Mouse (Mus musculus) urinary bladder, adult 2 months (tissue): ENCODE measurements around the gene Gnpnat1. TPM values are rescaled to one million over a fixed set of nuclear protein-coding genes. Genes with fewer than 3 reads are reported as not detected.

Experiments
- DNase-seq: peaks from one replicate; pipeline ENCODE4 v3.0.0; 2022; ENCODE audit warnings: low spot score
- polyA plus RNA-seq: library from polyadenylated mRNA; depleted of rRNA; stranded (reverse); fragments of >200 nt; gene quantifications from 2 replicates; pipeline ENCODE4 v1.2.3, GENCODE M21; 2012; rRNA removed

Gnpnat1 gene
- polyA plus RNA-seq, 1 experiment = 15.8 TPM

- no peak for DNase-seq
Measured at GRCm38 (mm10) chr14:45399836-45400235, 4.9 kb downstream of the Gnpnat1 start.

DNA sequence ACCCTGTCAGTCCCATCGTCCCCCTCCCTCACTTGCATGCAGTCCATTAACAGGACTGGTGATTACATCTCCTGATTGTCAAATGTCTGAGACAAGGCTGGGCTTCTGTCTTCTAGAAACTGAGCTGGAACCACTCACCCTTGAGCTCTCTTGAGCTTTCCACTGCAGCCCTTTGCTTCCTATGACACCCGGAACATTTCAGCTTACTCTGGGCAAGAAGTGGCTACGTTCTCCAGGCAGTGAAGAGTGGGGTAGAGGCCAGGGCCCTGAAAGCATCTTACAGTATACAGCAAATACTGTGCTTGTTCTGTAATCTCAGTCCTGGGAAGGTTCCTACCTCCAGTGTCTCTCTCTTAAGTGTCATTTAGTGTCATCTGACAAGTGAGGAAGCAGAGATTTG is 15.5 kb downstream of the Gnpnat1 start:
- DNase-seq = no peak

DNA sequence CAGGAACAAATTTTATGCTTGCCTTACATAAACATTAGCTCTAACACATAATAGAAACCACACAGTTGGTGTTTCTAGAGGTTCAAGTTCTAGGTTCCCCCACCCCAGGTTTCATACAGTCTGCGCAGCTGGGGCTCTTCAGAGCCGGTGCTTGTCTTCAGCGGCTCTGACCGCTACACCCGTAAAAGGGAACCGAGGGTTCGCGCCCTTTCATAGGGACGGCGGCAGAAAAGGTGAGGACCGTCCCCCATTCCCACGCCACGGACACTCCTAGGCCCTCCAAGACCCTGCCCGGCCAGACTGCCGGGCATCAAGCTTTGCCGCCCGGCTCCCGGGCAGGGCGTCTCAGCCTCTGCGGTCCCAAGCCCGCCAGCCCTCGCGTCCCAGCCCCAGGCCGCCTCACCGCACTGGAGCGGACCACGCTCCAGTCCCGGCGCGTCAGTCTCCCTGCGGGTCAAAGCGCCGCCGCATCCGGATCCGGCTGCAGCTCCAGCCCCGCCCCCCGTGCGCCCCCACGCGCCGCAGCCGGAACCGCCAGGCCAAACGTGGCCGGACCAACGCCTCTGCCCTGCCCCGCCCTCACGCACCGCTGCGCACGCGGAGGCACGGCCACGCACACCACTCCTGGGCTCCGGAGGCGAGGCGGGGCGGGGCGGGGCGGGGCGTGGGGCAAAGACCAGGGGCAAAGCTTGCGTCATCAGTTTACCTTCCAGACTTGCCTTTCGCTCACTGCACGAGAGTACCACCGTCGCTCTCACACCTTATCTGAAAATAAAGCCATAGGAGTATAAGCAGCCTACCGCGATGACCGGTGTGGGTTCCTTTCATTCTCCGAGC is 16.1 kb downstream of the Gnpnat1 start:
- peak; percentile 91 for DNase-seq

DNA sequence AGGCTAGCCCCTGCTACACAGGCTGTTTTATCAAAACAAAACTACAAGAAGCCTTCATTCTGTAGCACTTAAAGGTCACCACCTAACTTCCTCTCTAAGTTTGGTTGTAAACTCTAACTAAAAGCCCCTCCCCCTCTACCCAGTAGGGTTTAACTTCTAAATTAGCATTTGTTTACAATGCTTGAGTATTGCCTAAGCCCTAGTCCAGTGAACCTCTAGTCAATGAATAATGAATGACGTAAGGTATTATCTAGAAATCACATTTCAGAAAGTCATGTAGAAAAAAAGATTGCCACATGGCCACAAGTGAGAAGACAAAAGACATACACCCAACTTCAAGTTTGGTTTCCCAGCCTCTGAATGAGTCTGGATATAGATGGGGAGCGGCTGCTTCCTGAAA is 17.2 kb downstream of the Gnpnat1 start:
- no peak for DNase-seq

DNA sequence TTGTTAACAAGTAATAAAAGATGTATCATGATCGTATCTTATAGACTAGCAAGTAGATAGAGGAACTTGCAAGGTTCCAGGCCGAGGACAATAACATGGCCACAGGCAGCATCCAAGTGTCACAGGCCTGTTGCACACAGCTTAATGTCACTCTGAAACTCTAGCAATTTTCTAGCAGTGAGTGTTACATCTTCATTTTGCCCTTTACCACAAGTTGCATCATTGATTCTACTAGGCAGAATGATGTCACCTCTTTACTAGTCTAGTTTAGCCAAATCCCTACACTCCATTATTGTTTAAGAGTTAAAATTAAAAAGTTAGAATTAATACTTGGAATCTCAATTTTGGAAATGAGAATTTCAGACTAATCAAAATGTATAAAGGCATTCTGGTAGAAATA is 19.1 kb downstream of the Gnpnat1 start:
- DNase-seq = no peak

- no peak for DNase-seq
Measured at GRCm38 (mm10) chr14:45382912-45383311, 21.8 kb downstream of the Gnpnat1 start.

- no peak for DNase-seq
Measured at GRCm38 (mm10) chr14:45380756-45381155, 24.0 kb downstream of the Gnpnat1 start.

DNA sequence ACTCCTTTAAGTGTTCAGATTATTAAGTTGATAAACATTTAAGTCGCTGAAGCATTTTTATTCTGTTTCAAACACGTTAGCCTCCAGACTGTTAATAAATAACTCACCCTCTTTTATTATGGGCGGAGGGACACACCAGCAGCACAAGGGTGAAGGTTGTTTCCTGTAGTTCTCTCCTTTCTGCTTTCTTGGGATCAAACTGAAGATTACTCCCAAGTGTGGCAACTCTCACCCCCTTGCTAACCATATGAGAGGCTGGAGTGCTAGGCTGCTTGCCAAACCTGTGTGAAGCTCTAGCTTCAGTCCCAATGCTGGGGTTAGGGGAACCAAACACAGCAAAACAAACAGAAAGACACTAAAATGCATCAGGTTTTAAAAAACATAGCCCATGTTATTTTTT is 25.9 kb downstream of the Gnpnat1 start:
- DNase-seq = no peak

DNA sequence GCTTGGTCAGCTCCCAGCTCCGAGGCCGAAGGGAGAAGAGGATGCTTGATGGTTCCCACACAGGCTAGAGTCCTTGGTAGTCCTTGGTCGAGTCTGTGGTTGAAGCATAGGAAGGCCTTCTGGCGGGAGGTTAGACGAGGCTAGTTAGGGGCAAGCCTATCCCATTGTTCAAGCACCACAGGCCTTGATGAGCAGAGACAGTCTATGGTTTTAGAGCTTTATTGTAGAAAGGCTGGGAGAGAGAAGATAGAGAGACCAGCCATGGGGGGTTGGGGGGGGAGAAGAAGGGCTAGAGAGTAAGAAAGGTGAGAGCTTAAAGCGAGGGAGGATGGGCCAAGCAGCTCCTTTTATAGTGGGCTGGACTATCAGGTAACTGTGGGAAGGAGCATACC is 39.5 kb downstream of the Gnpnat1 start:
- DNase-seq = no peak

- no peak for DNase-seq
Measured at GRCm38 (mm10) chr14:45364211-45365195, 40.2 kb downstream of the Gnpnat1 start.

GRCm38 (mm10) chr14:45350931-45351859 is 53.5 kb downstream of the Gnpnat1 start, which contains the start of gene Styx:
Styx (plus strand) TSS chr14:45351093.
- peak; percentile 92 for DNase-seq

DNA sequence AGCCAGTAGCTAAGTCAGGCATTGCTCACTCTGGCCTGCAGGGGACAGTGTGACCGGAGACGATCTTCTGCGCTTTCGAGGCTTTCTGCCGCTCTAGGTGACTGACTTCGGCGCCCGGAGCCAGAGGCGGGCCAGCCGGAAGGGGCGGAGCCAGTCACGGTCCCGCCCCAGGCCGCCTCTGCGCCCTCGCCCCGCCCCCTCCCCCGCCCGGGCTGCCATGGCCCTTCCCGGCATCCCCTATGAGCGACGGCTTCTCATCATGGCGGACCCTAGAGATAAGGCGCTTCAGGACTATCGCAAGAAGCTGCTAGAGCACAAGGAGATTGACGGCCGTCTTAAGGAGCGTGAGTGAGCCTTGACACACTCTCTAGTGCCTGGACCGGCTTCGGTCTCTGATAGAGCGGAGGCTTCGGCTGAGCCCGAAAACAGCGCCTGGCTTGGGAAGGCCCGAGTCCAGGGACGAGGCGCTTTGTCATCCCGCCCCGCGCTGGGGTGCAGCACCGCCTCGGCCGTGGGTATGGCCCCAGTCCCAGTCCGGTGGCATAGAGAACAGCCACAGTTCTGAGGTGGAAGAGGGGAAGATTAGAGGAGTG is 75.0 kb downstream of the Gnpnat1 start, which contains the start of gene Psmc6:
Gene Psmc6 (plus strand): TSS at position 200 of the 593 bp plus-strand sequence.
- DNase-seq = peak; percentile 84

DNA sequence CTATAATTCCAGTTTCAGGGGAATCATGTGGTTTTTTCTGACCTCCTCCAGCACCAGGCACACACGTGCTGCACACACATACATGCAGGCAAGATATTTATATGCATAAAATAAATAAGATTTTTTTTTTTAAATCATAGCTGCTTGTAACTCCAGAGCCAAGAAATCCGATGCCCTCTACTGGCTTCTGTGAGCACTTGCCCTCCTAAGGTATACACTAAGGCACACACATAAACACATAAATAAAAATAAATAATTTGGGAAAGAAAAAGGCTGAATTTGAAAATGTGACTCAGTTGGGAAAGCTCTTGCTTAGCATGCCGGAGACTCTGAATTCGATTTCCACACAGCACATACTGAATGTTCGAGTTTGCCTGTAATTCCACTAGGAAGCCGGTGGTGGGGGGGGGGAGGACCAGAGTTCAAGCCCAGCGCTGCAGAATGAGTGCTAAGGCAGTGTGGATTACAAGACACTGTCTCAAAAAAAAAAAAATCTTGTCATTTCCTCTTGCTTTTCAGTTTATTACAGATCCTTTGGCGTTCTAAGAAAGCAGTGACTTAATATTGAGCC is 75.6 kb downstream of the Gnpnat1 start:
- DNase-seq = no peak

DNA sequence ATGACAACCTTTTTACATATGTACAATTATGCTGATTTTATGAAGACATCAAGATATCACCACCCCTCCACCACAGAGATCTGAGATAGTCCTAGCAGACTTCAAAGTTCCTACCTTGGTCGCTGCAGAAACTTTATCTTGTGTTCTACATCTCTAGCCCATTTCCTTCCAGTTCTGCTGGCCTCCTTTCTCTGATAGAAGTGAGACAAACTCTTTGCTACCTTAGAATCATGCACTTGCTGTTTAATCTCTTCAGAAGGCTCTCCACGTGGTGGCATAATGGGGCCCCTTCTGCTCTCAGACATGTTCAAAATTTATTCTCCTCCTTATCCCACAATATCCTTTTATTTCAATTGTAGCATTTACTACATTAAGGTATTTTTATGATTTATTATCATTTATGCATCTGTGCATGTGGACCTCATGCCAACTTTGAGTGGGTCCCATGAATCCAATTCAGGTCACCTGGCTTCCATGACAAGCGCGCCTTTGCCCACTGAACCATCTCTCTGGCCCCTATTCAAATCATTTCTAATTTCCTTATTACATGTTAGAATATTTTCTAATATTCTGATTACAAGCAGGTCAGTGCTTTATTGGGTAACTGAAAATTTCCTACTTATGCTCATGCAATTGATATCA is 76.5 kb downstream of the Gnpnat1 start:
- DNase-seq = no peak

Other genes with a start within 250 kb of the Gnpnat1 start
- gene Gpr137c, start 185.2 kb downstream of the Gnpnat1 start, polyA plus RNA-seq = 1.8 and 1.9 TPM in 2 replicates
- 18.6 and 20.7 TPM in 2 replicates for gene Txndc16, start 184.6 kb downstream of the Gnpnat1 start, polyA plus RNA-seq
- gene Ero1l, start 86.1 kb downstream of the Gnpnat1 start, polyA plus RNA-seq = 24.0 and 28.2 TPM in 2 replicates
- 99.6 and 102 TPM in 2 replicates for gene Psmc6, start 75.1 kb downstream of the Gnpnat1 start, polyA plus RNA-seq
- gene Styx, start 53.8 kb downstream of the Gnpnat1 start, polyA plus RNA-seq = 15.6 and 16.3 TPM in 2 replicates
- gene Fermt2, start 125.2 kb upstream of the Gnpnat1 start, polyA plus RNA-seq = 301 and 304 TPM in 2 replicates